Mouse (Mus musculus): ENCODE measurements around the gene Dlgap3. TPM values are rescaled to one million over a fixed set of nuclear protein-coding genes. Genes with fewer than 3 reads are reported as not detected.

Gene Dlgap3
- polyA plus RNA-seq, 1 experiment: not detected

GRCm38 (mm10) chr4:127169346-127170221, 580 bp downstream of the Dlgap3 start:
- H3K4me3 ChIP-seq (ENCODE audit: insufficient read depth, low read depth, low read length): peak overlapping the region; percentile 44
- H3K4me1 ChIP-seq (ENCODE audit: control insufficient read depth, insufficient read depth, insufficient read length, low read length): no peaks in the 10 kb centered on the region
- H3K27ac ChIP-seq (replicated peaks; ENCODE audit: low read depth, low read length): no peak overlapping the region

GRCm38 (mm10) chr4:127170866-127171265, 1.9 kb downstream of the Dlgap3 start:
- Histone ChIP-seq H3K4me1 (ENCODE audit: control insufficient read depth, insufficient read depth, insufficient read length, low read length) (no peaks in the 10 kb centered on the region), H3K27ac (replicated peaks; ENCODE audit: low read depth, low read length) (no peak overlapping the region), H3K4me3 (ENCODE audit: insufficient read depth, low read depth, low read length) (no peak overlapping the region)

- Histone ChIP-seq H3K4me1 (ENCODE audit: control insufficient read depth, insufficient read depth, insufficient read length, low read length) (no peaks in the 10 kb centered on the region), H3K27ac (replicated peaks; ENCODE audit: low read depth, low read length) (no peak overlapping the region), H3K4me3 (ENCODE audit: insufficient read depth, low read depth, low read length) (no peak overlapping the region)
Measured at GRCm38 (mm10) chr4:127171341-127171905, 2.4 kb downstream of the Dlgap3 start.

GRCm38 (mm10) chr4:127172119-127172518, 3.1 kb downstream of the Dlgap3 start:
- Histone ChIP-seq H3K4me3 (ENCODE audit: insufficient read depth, low read depth, low read length) (no peak overlapping the region), H3K27ac (replicated peaks; ENCODE audit: low read depth, low read length) (no peak overlapping the region), H3K4me1 (ENCODE audit: control insufficient read depth, insufficient read depth, insufficient read length, low read length) (no peaks in the 10 kb centered on the region)

GRCm38 (mm10) chr4:127172614-127173013, 3.6 kb downstream of the Dlgap3 start:
- Histone ChIP-seq H3K4me1 (ENCODE audit: control insufficient read depth, insufficient read depth, insufficient read length, low read length) (no peaks in the 10 kb centered on the region), H3K27ac (replicated peaks; ENCODE audit: low read depth, low read length) (no peak overlapping the region), H3K4me3 (ENCODE audit: insufficient read depth, low read depth, low read length) (no peak overlapping the region)

- H3K4me1 ChIP-seq (ENCODE audit: control insufficient read depth, insufficient read depth, insufficient read length, low read length): no peaks in the 10 kb centered on the region
- no peak overlapping the region for H3K4me3 ChIP-seq (ENCODE audit: insufficient read depth, low read depth, low read length)
Measured at GRCm38 (mm10) chr4:127173461-127173860, 4.5 kb downstream of the Dlgap3 start.

GRCm38 (mm10) chr4:127174075-127174899, 5.3 kb downstream of the Dlgap3 start:
- H3K27ac ChIP-seq (replicated peaks; ENCODE audit: low read depth, low read length): no peak overlapping the region
- H3K4me1 ChIP-seq (ENCODE audit: control insufficient read depth, insufficient read depth, insufficient read length, low read length): no peaks in the 10 kb centered on the region
- no peak overlapping the region for H3K4me3 ChIP-seq (ENCODE audit: insufficient read depth, low read depth, low read length)

More at GRCm38 (mm10) chr4:127173461-127173860, 4.5 kb downstream of the Dlgap3 start:
- H3K27ac ChIP-seq (replicated peaks; ENCODE audit: low read depth, low read length): no peak overlapping the region

- Histone ChIP-seq H3K27ac (replicated peaks; ENCODE audit: low read depth, low read length) (no peak overlapping the region), H3K4me3 (ENCODE audit: insufficient read depth, low read depth, low read length) (no peak overlapping the region), H3K4me1 (ENCODE audit: control insufficient read depth, insufficient read depth, insufficient read length, low read length) (no peaks in the 10 kb centered on the region)
Measured at GRCm38 (mm10) chr4:127174900-127175278, 5.9 kb downstream of the Dlgap3 start.

GRCm38 (mm10) chr4:127177961-127178360, 9.0 kb downstream of the Dlgap3 start:
- Histone ChIP-seq H3K4me1 (ENCODE audit: control insufficient read depth, insufficient read depth, insufficient read length, low read length) (no peaks in the 10 kb centered on the region), H3K4me3 (ENCODE audit: insufficient read depth, low read depth, low read length) (no peak overlapping the region), H3K27ac (replicated peaks; ENCODE audit: low read depth, low read length) (no peak overlapping the region)

- Histone ChIP-seq H3K4me1 (ENCODE audit: control insufficient read depth, insufficient read depth, insufficient read length, low read length) (no peaks in the 10 kb centered on the region), H3K27ac (replicated peaks; ENCODE audit: low read depth, low read length) (no peak overlapping the region), H3K4me3 (ENCODE audit: insufficient read depth, low read depth, low read length) (no peak overlapping the region)
Measured at GRCm38 (mm10) chr4:127178671-127179070, 9.7 kb downstream of the Dlgap3 start.

- no peak overlapping the region for H3K27ac ChIP-seq (replicated peaks; ENCODE audit: low read depth, low read length)
- no peaks in the 10 kb centered on the region for H3K4me1 ChIP-seq (ENCODE audit: control insufficient read depth, insufficient read depth, insufficient read length, low read length)
- no peak overlapping the region for H3K4me3 ChIP-seq (ENCODE audit: insufficient read depth, low read depth, low read length)
Measured at GRCm38 (mm10) chr4:127179469-127180449, 10.8 kb downstream of the Dlgap3 start.

GRCm38 (mm10) chr4:127180450-127180840, 11.4 kb downstream of the Dlgap3 start:
- no peak overlapping the region for H3K4me3 ChIP-seq (ENCODE audit: insufficient read depth, low read depth, low read length)
- no peak overlapping the region for H3K27ac ChIP-seq (replicated peaks; ENCODE audit: low read depth, low read length)
- H3K4me1 ChIP-seq (ENCODE audit: control insufficient read depth, insufficient read depth, insufficient read length, low read length): no peaks in the 10 kb centered on the region

- Histone ChIP-seq H3K27ac (replicated peaks; ENCODE audit: low read depth, low read length) (no peak overlapping the region), H3K4me1 (ENCODE audit: control insufficient read depth, insufficient read depth, insufficient read length, low read length) (no peaks in the 10 kb centered on the region), H3K4me3 (ENCODE audit: insufficient read depth, low read depth, low read length) (no peak overlapping the region)
Measured at GRCm38 (mm10) chr4:127181010-127181409, 12.0 kb downstream of the Dlgap3 start.

- no peaks in the 10 kb centered on the region for H3K4me1 ChIP-seq (ENCODE audit: control insufficient read depth, insufficient read depth, insufficient read length, low read length)
- no peak overlapping the region for H3K27ac ChIP-seq (replicated peaks; ENCODE audit: low read depth, low read length)
- no peak overlapping the region for H3K4me3 ChIP-seq (ENCODE audit: insufficient read depth, low read depth, low read length)
Measured at GRCm38 (mm10) chr4:127183867-127184266, 14.9 kb downstream of the Dlgap3 start.

Measured in brown adipose tissue, adult 24 weeks (tissue).